Mouse (Mus musculus) urinary bladder, postnatal 14 days (tissue): ENCODE measurements around the gene Aven.
A peak's percentile ranks its signal among the peaks of the same experiment; 100 is the strongest.

Experiments used
- DNase-seq: peaks from one replicate; pipeline ENCODE4 v3.0.0; 2021; ENCODE audit warnings: low spot score

Gene Aven

GRCm38 (mm10) chr2:112557453-112557852 is 64.7 kb downstream of the Aven start:
- no peak for DNase-seq

- no peak for DNase-seq
Observed at GRCm38 (mm10) chr2:112561549-112561948, 68.8 kb downstream of the Aven start.

GRCm38 (mm10) chr2:112565060-112565459 is 72.3 kb downstream of the Aven start:
- no peak for DNase-seq

DNA sequence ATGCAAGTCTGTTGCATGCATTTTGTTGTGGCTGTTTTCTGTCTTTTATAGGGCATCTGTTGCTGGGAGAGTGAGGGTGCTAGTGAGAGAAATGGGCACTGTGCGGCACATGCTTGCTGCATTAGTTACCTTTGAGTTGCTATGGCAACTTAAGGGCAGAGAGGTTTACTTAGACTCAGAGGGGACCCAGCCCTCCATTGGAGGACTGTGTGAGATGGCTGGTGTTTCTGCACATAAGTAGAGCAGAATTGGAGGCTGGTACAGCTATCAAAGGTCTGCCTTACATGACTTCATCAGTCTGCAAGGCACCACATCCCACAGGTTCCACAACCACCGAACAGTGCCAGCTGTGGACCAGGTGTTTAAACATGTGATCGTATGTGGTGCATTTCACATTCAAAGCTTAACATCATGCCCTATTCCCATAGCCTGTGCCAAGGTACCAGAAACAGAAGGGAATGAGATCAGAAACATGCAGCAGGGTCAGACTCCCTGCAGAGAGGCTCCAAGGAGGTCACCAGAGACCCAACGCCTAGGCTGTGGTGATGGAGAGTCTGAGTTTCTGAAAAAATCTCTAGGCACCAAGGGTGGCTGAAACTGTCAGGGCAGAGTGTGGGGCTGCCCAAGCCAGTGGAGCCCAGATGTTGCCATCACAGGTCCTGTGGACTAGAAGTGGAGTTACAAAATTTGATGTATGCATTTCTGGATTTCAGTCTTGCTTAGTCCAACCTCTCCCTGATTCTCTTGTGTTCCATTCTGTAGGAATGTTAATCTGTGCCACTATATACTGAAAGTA is 73.7 kb downstream of the Aven start:
- no peak for DNase-seq

GRCm38 (mm10) chr2:112567786-112568185 is 75.0 kb downstream of the Aven start:
- DNase-seq, result no peak

GRCm38 (mm10) chr2:112590985-112591384 is 98.2 kb downstream of the Aven start:
- DNase-seq, result no peak

- DNase-seq, result peak; percentile 9
Observed at GRCm38 (mm10) chr2:112591451-112591871, 98.7 kb downstream of the Aven start.

DNA sequence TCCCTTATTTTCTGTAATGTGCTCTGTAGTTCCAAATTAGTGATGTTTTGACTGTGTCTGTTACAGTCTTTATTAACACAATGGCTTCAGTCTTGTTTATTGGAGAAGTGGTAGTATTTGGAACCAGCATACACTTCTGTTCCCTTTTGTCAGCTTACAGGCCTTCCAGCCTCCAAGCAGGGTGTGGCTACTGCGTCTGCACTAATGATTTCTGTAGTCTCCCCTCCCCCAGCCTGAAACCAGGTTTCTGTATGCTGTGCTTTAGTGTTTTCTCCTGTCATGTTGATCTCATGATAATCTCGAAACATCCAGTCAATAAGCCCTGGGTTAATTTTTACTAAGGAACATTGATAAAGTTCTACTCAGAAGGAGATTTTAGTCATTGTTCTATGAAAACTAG is 100.6 kb downstream of the Aven start:
- DNase-seq, result no peak

DNA sequence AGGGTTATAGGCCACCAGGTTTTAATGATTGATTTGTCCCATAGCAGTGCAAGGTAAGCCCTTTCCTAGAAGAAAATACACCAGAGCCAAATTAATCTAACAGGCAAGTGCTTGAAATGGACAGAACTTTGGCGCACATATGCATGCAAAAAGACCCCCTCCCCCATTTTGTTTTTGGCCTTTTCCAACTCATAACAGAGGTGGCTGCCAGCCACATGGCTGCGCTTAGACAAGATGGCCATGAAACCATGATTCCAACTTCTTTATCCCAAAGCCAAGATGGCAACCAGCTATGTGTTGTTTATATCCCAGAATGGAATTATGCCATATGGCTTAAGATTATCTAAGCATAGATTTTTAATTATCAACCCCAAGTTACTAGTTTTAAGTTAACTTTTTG is 101.0 kb downstream of the Aven start:
- DNase-seq, result no peak

GRCm38 (mm10) chr2:112595807-112596206 is 103.0 kb downstream of the Aven start:
- no peak for DNase-seq

- no peak for DNase-seq
Observed at GRCm38 (mm10) chr2:112596415-112596814, 103.7 kb downstream of the Aven start.

DNA sequence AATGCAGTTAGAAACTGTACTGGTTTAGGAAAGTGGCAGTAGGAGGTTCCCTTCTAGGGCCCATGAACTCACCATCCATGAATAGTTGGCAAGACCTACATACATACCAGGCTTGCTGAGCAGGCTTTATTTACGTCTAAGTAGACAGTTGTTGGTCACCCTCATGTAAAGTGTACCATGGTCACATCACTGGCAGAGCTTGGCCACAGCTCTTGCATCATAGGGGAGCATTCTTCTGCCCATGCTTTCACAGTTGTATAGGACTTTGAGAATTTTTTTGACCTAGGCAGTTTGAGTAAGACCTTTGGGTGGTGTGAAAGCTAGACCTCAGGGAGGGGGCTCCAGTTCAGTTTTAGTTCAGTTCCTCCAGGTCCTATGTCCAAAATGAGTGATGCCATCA is 104.3 kb downstream of the Aven start:
- no peak for DNase-seq

DNA sequence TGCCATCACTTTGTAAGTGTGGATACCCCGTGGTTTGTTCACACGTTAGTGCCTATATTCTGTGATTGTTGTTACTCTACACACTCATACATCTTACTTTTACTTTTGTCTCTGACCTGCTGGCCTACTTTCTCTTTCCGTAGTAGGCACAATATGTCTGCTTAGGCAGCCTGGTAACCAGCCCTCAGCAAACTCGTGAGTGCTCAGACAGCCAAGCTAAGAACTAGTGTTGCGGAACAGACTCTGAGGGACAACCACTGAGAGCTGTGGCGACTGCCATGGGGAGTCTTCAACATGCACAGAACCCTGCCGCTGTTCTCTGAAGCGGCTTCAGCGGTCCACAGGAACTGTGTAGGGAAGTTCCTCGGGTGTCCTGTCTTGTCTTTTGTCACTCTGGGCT is 107.5 kb downstream of the Aven start:
- DNase-seq, result no peak

- no peak for DNase-seq
Observed at GRCm38 (mm10) chr2:112602487-112602886, 109.7 kb downstream of the Aven start.

- DNase-seq, result no peak
Observed at GRCm38 (mm10) chr2:112606536-112606935, 113.8 kb downstream of the Aven start.

DNA sequence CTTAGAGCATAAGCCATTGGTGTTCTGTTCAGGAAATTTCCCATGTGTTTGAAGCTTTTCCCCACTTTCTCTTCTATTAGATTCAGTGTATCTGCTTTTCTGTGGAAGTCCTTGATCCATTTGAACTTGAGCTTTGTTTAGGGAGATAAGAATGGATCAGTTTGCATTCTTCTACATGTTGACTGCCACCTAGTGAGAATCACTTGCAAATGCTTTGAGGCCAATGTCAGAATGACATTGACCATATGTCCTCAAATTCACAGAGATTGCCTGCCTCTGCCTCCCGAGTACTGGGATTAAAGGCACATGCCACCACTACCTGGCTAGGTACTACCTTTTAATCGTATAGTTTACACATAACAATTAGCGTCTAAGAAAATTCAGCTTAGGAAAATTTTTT is 119.9 kb downstream of the Aven start:
- DNase-seq, result no peak

DNA sequence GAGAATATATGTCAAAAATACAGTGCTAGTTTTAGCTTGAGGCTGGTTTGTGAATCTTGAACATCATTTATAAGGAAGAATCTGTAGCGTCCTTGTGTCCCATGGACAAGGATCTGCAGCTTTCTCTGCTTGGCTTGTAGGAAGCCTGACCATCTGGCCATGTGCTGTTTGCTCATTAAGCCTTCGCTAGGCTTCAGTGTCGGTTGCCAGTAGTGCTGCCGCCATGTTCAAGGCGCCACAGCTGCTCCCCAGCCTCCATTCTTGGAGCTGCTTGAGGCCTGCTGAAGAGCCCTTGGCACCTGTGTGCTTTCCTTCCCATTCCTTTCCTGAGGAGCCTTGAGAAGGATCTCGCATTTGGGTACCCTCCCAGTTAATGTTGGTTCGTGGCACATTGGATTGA is 121.6 kb downstream of the Aven start:
- DNase-seq, result no peak

DNA sequence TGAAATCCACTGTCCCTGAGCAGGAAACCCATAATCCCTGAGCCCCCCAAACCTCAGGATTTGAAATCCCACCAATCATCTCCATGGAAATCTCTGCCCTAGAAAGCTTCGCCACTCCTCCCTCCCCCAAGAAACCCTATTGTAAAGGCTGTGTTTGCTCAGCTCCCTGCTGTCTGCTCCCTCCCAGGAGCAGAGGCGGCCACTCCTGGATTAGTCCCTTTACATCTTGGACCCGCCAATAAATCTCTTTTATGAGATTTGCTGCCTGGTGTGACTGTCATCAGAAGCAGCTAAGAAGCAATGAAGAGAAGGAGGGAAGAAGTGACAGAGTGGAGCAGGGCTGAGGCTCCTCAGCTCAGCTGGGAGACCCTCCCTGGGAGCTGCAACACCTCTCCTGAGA is 124.4 kb downstream of the Aven start:
- DNase-seq, result no peak

DNA sequence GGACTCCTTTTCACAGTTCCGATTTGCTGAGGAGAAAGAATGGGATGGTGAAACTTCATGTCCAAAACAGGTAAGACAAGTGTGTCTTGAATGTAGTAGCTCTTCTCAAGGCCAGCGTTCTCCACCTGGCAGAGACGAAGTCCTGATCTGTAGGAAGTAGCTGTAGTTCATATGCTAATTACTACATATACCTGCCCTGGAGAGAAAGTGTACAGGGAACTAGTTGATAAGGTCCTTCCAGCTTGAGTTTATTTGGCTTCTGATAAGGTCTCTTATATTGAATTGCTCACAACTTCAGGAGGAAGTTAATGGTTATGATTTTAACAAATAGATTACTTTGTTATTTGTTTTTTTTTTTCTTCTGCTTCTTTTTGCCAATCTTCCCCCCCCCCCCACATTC is 132.4 kb downstream of the Aven start:
- no peak for DNase-seq

GRCm38 (mm10) chr2:112630669-112631068 is 137.9 kb downstream of the Aven start:
- no peak for DNase-seq

DNA sequence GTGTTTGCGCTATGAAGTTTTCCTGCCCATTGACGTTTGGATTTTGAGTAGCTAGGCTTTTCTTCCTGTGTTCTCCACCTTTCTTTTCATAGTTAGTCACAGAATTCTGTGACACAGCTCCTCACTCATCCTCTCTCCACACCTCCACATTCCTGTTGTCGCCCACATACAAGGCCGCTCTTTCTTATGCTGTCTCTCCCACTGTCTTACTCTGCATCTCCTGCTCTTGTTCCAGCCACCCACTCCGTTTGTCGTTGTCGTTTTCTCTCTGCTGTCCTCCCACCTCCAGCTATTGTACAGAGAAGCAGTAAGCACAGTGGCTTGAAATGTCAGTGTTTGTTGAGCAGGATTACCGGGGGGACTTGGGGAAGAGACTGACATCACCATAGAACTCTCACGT is 139.8 kb downstream of the Aven start:
- no peak for DNase-seq

- no peak for DNase-seq
Observed at GRCm38 (mm10) chr2:112637206-112637605, 144.4 kb downstream of the Aven start.

DNA sequence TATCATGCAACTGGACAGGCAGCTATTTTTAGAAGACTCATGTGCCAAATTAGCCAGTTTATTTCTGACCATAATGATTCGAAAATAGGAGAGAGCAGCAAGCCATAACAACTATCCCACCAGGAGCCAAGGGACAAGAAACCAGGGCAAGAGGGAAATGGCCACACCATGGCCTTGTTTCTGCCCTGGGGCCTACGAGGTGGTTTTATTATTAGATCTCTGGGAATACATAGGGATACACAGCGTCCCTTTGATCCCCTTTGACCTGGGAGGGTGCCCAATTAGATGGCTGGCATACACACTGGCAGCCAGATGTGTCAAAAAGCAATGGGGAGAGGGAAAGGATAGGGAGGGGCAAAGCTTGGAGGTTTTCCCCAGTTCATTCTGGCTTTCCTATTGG is 161.1 kb downstream of the Aven start:
- DNase-seq, result no peak

GRCm38 (mm10) chr2:112656131-112656530 is 163.4 kb downstream of the Aven start:
- no peak for DNase-seq
